Mouse (Mus musculus) neural tube, embryonic 15.5 days (tissue): ENCODE measurements at regions not wholly inside any gene's neighbourhood (a gene's known extent, or its start where the extent isn't known, plus 50 kb on each side); places are given as distances from the start of the nearest gene placed in this dataset.

Experiments
- ATAC-seq: fragments of 200-750 bp; cut with Nextera tagmentation; 2 replicates; pipeline ENCODE4 v1.8.0; 2017; ENCODE audit warnings: mild to moderate bottlenecking, moderate TSS enrichment, moderate library complexity; ENCODE audit not compliant: low FRiP score
- H3K27ac ChIP-seq: fragments of 300-500 bp; sonication (generic); replicated peaks from 2 replicates; pipeline ENCODE4 v1.5.1; 2015; ENCODE audit warnings: mild to moderate bottlenecking, inconsistent platforms
- H3K27me3 ChIP-seq: fragments of 300-500 bp; sonication (generic); replicated peaks from 2 replicates; pipeline ENCODE4 v1.6.1; 2015; ENCODE audit warnings: inconsistent platforms
- H3K36me3 ChIP-seq: fragments of 300-500 bp; sonication (generic); 2 replicates; pipeline ENCODE4 v1.6.1; 2015; ENCODE audit warnings: inconsistent platforms
- H3K4me1 ChIP-seq: fragments of 300-500 bp; sonication (generic); 2 replicates; pipeline ENCODE4 v1.6.1; 2015; ENCODE audit warnings: inconsistent platforms
- H3K4me2 ChIP-seq: fragments of 300-500 bp; sonication (generic); 2 replicates; pipeline ENCODE4 v1.6.1; 2015; ENCODE audit warnings: inconsistent platforms, mild to moderate bottlenecking, moderate library complexity
- H3K4me3 ChIP-seq: fragments of 300-500 bp; sonication (generic); replicated peaks from 2 replicates; pipeline ENCODE4 v1.5.1; 2015; ENCODE audit warnings: mild to moderate bottlenecking, inconsistent platforms
- H3K9ac ChIP-seq: fragments of 300-500 bp; sonication (generic); replicated peaks from 2 replicates; pipeline ENCODE4 v1.6.1; 2015; ENCODE audit warnings: mild to moderate bottlenecking, inconsistent platforms
- H3K9me3 ChIP-seq: fragments of 300-500 bp; sonication (generic); replicated peaks from 2 replicates; pipeline ENCODE4 v1.6.1; 2016; ENCODE audit warnings: inconsistent platforms
- WGBS: fragments of 180-500 bp; shearing (Covaris S2); methylation state at CpG from one replicate; pipeline ENCODE4 v1.1.7; 2015; ENCODE audit warnings: mixed read lengths; 5-methylcytosine and 5-hydroxymethylcytosine counted together

DNA sequence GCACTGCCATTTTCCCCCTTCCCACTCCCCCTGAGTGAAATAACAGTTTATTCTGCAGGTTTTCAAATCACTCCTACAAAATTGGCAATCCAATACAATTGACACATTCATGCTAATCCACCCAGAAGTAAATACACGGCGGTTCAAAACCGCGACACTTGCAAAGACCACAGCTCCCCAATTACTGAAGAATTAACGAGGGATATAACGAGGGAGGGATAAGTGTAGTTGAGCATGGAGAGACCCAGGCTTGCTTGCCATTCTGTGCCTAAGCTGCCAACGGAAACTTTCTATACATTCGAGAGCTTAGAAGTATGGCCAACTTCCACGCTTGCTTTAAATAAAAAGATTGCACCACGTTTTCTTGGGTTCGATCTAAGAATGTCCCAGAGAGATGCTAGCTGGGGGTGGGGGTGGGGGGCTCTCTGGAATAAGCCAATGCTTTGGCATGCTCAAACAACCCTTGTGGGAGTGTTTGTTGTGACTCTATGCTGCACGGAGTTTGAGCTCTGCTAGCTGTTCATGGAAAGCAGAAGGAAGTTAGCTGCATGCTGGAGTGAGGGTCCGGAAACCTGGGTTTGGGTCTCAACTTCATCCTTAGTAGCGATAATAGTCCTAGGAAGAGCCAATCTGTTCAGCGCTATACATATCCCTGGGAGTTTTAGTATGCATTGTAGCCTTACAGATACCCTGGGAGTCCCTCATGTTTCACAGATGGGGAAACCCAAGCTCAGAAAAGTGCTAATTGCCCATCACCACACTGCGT lies 98.9 kb upstream of the Nrbf2 start:
- no peak overlapping the region for H3K4me2 ChIP-seq
- WGBS = 78% methylated on average over 16 of the region's 16 CpGs
- no peaks in the 10 kb centered on the region for H3K36me3 ChIP-seq
- H3K4me1 ChIP-seq = no peaks in the 10 kb centered on the region
- no peaks in the 10 kb centered on the region for H3K27me3 ChIP-seq
- H3K27ac ChIP-seq = no peak overlapping the region
- no peak overlapping the region for H3K9ac ChIP-seq
- H3K9me3 ChIP-seq = no peaks in the 10 kb centered on the region
- no peak overlapping the region for H3K4me3 ChIP-seq
- ATAC-seq = no peak

DNA sequence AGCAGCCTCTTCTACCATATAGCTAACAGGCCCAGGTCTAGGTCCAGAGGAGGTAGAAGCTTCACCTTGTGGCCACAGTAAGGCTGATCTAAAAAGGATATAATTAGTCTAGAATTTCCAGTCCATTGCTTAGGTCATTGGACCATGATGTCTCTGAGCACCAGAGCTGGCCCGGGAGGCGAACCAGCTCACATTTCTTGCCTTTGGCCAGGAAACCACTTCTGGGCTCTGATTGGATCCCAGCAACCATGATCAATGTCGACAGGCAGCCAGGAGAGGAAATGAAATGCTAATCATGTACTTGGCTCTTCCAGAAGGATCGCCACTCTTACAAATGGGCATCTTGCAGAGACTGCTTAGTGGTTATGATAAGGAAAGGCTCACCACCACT lies 99.5 kb upstream of the Nrbf2 start:
- H3K9me3 ChIP-seq = no peaks in the 10 kb centered on the region
- H3K27ac ChIP-seq = no peak overlapping the region
- 72% methylated on average over 4 of the region's 4 CpGs for WGBS
- ATAC-seq = no peak
- H3K27me3 ChIP-seq = no peaks in the 10 kb centered on the region
- no peaks in the 10 kb centered on the region for H3K4me1 ChIP-seq
- no peak overlapping the region for H3K4me2 ChIP-seq
- no peak overlapping the region for H3K4me3 ChIP-seq
- no peaks in the 10 kb centered on the region for H3K36me3 ChIP-seq
- H3K9ac ChIP-seq = no peak overlapping the region

DNA sequence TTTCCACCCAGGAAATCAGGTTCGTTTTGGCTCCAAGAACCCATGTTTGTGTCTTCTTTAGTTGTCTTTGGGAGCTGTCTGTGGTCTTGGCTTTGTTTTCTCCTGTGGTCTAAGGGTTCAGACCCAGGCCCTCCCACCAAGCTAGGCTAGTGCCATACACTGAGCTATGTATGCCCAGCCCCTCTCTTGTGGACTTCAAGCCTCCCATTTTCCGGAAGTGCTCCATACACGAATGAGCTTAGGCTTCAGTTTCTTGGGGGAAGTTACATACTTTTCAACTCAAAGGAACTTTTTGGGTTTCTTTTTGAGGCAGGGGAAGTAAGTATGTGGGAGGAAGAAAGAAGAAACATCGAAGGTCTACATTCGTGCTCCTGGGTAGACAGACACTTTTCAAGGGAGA lies 100.9 kb upstream of the Nrbf2 start:
- H3K27ac ChIP-seq = no peak overlapping the region
- no peaks in the 10 kb centered on the region for H3K27me3 ChIP-seq
- WGBS = 88% methylated on average over 5 of the region's 5 CpGs
- H3K4me2 ChIP-seq = no peak overlapping the region
- H3K4me3 ChIP-seq = no peak overlapping the region
- H3K36me3 ChIP-seq = no peaks in the 10 kb centered on the region
- no peaks in the 10 kb centered on the region for H3K4me1 ChIP-seq
- H3K9ac ChIP-seq = no peak overlapping the region
- ATAC-seq = no peak
- H3K9me3 ChIP-seq = no peaks in the 10 kb centered on the region

DNA sequence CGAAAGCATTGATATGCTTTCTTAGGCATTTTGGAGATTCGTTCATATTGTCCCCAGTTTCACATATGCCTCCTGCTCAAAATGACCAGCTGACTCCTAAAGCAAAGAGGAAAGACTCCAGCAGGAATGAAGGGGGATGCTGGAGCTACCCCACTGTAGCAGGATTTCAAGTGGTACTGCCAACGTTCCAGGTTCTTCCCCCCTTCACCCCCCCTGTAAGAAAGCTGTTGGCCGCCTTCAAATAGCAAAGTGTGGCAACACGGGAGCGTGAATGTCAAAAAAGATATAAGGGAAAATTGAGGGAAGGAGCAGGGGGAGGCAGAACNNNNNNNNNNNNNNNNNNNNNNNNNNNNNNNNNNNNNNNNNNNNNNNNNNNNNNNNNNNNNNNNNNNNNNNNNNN lies 103.7 kb upstream of the Nrbf2 start:
- WGBS = 65% methylated on average over 6 of the region's 6 CpGs
- Histone ChIP-seq H3K4me1 (peaks cover 7% of the 10 kb centered on the region; the same call in 1 of the 2 replicates), H3K27me3 (no peaks in the 10 kb centered on the region), H3K4me3 (no peak overlapping the region), H3K36me3 (no peaks in the 10 kb centered on the region), H3K27ac (no peak overlapping the region), H3K9me3 (no peaks in the 10 kb centered on the region), H3K4me2 (no peak overlapping the region), H3K9ac (no peak overlapping the region)
- ATAC-seq = no peak

DNA sequence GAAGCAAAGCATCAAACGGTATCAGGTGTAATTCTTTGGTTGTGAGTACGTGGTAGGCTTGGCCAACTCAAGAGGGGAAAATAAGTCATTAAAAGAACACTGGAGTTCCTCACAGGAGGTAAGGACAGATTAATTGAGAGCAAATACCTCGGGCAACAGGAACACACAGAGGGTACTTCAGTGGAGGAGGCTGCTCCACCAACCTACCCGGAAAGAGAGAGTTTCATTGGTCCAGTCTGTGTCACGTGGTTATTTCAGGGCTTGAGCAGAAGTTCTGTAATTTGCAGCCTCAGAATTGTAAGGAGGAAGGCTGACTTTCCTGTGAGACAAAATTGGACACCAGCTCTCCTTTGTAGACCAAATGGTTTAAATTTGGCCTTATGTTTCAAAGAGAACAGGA lies 115.3 kb upstream of the Nrbf2 start:
- Histone ChIP-seq H3K4me2 (no peak overlapping the region), H3K27me3 (no peaks in the 10 kb centered on the region), H3K9ac (no peak overlapping the region), H3K4me3 (no peak overlapping the region), H3K9me3 (no peaks in the 10 kb centered on the region), H3K36me3 (no peaks in the 10 kb centered on the region), H3K27ac (no peak overlapping the region), H3K4me1 (no peaks in the 10 kb centered on the region)
- no peak for ATAC-seq
- WGBS = 72% methylated on average over 5 of the region's 5 CpGs

- Histone ChIP-seq H3K4me3 (no peak overlapping the region), H3K27me3 (no peaks in the 10 kb centered on the region), H3K9me3 (no peaks in the 10 kb centered on the region), H3K4me2 (no peak overlapping the region), H3K9ac (no peak overlapping the region), H3K27ac (no peak overlapping the region), H3K4me1 (no peaks in the 10 kb centered on the region), H3K36me3 (no peaks in the 10 kb centered on the region)
- ATAC-seq = no peak
- WGBS = 78% methylated on average over 6 of the region's 6 CpGs
These were observed 116.3 kb upstream of the Nrbf2 start for GRCm38 (mm10) chr10:67401409-67401808.

DNA sequence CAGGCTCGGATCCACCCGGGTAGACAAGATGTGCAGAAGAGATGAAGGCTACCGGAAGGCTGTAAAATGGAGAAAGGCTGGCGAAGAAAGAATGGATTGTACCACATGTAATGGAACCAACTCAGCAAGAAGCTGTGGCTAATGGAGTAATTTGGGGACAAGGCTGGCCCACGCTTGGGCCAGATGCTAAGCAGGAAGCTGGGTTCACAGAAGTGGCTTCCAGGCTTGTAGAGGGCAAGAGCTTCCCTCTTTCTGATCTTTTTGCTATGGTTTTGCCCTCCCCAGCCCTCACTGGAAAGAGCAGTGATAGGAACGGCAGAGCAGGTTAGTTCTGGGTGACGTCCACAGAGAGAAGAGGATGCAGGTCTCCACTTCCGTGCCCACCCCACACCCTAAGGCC lies 117.7 kb upstream of the Egr2 start:
- WGBS = 93% methylated on average over 8 of the region's 8 CpGs
- Histone ChIP-seq H3K4me3 (no peak overlapping the region), H3K4me2 (no peak overlapping the region), H3K9ac (no peak overlapping the region), H3K4me1 (no peaks in the 10 kb centered on the region), H3K27me3 (no peaks in the 10 kb centered on the region), H3K9me3 (no peaks in the 10 kb centered on the region), H3K36me3 (no peaks in the 10 kb centered on the region), H3K27ac (no peak overlapping the region)
- no peak for ATAC-seq

DNA sequence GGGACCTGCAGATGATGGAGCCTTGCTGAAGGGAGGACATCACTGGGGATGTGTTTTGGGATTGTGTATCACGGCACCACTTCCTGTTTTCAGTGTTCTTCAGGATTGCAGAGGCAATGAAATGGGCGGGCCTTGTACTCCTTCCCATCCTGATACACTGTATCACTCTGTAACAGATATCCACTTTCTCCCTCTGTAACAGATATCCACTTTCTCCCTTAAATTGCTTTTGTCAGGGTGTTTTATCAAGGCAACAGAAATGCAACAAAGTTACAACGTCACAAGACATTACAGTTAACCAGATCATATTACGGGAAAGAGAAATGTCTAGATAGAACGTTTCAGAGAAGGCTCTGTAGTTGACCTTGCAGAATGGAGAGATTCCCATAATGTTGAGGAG lies 114.5 kb upstream of the Egr2 start:
- H3K4me2 ChIP-seq = no peak overlapping the region
- H3K9ac ChIP-seq = no peak overlapping the region
- H3K4me1 ChIP-seq = no peaks in the 10 kb centered on the region
- no peaks in the 10 kb centered on the region for H3K9me3 ChIP-seq
- 91% methylated on average over 5 of the region's 5 CpGs for WGBS
- ATAC-seq = no peak
- H3K27me3 ChIP-seq = no peaks in the 10 kb centered on the region
- no peaks in the 10 kb centered on the region for H3K36me3 ChIP-seq
- H3K27ac ChIP-seq = no peak overlapping the region
- H3K4me3 ChIP-seq = no peak overlapping the region

DNA sequence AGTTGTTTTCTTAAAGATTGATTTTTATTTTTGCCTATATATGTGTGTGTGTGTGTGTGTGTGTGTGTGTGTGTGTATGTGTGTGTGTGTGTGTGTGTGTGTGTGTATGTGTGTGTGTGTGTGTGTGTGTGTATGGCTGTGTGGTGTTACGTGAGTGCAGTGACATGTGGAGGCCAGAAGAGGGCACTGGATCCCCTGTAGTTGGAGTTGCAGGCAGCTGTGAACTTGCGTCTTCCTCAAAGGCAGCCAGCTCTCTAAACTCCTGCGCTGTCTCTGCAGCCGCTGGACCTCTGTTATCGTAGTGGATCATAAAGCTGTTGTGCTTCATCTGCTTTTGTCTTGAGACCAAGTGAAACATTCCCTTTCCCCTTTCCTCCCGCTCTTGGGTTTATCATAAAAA lies 109.9 kb upstream of the Egr2 start:
- no peak overlapping the region for H3K9ac ChIP-seq
- no peak overlapping the region for H3K4me3 ChIP-seq
- H3K36me3 ChIP-seq = no peaks in the 10 kb centered on the region
- H3K4me2 ChIP-seq = no peak overlapping the region
- 98% methylated on average over 6 of the region's 6 CpGs for WGBS
- H3K4me1 ChIP-seq = no peaks in the 10 kb centered on the region
- ATAC-seq = no peak
- no peak overlapping the region for H3K27ac ChIP-seq
- H3K27me3 ChIP-seq = no peaks in the 10 kb centered on the region
- no peaks in the 10 kb centered on the region for H3K9me3 ChIP-seq

DNA sequence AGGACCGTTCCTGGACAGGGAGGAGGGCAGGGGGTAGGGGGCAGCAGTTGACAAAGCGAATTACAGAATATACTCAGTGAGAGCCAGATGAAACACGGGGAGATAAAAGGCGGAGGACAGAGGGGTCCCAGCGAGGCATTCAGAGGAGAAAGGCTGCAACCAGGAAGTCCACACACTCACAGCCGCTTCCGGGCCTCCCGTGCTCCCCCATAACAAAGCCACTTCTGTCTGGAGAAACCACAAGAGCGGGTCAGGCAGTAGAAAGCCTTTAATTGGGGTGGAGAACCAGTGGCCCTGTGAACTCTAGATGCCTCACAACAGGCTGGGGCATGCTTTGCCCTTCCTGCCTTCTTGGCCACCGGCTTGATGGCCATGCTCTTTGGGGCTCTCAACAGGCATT lies 108.1 kb upstream of the Egr2 start:
- no peak overlapping the region for H3K27ac ChIP-seq
- WGBS = 28% methylated on average over 10 of the region's 10 CpGs
- H3K4me2 ChIP-seq = no peak overlapping the region
- H3K27me3 ChIP-seq = no peaks in the 10 kb centered on the region
- no peaks in the 10 kb centered on the region for H3K4me1 ChIP-seq
- H3K4me3 ChIP-seq = no peak overlapping the region
- H3K36me3 ChIP-seq = no peaks in the 10 kb centered on the region
- ATAC-seq = no peak
- H3K9ac ChIP-seq = no peak overlapping the region
- no peaks in the 10 kb centered on the region for H3K9me3 ChIP-seq

DNA sequence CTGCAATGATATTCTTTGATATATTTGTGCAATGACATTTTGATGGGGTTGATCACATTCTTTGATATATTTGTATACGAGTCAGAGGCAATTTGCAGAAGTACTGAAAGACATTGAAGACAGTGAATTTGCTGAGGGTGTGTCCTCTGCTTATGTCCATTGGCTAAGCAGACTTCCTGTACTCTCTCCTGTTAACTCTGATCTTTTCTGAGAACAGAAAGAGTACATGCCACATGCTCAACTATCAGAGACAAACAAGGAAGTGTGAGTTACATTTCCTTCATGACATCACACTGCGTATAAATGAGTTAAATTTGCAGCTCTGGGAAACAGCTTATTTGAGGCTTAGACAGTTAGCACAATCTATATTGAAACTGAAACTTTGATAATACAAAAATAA lies 104.5 kb upstream of the Egr2 start:
- Histone ChIP-seq H3K4me2 (no peak overlapping the region), H3K36me3 (no peaks in the 10 kb centered on the region), H3K27me3 (no peaks in the 10 kb centered on the region), H3K27ac (no peak overlapping the region), H3K4me1 (no peaks in the 10 kb centered on the region), H3K4me3 (no peak overlapping the region), H3K9ac (no peak overlapping the region), H3K9me3 (no peaks in the 10 kb centered on the region)
- ATAC-seq = no peak
- 93% methylated on average over 2 of the region's 2 CpGs for WGBS

DNA sequence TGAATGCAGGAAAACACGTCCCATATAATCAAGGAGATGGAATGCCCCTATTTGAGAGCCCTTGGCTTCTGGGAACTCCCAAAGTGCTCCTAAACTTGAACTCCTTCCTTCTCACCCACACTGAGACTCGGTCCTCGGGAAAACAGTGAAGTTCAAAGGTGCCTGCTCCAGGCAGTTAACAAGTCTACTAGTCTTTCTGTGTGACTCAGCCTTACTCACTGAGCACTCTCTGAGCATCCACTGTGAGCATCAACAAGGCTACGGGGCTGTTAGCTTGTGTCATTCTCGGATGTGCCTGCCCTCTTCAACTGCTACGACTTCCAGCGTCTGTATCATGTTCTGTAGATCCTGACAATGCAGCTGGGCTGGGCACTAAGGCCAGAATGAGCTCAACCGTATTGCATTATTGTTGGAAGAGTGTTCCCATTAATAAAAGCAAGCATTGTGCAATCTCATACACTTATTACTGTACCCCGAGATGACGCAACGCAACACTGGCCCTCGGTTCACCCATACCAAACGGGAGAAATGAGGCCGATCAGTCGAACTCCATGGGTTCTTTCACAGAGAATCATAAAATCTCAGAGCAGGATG lies 96.1 kb upstream of the Egr2 start:
- WGBS = 91% methylated on average over 15 of the region's 15 CpGs
- Histone ChIP-seq H3K9me3 (no peaks in the 10 kb centered on the region), H3K36me3 (no peaks in the 10 kb centered on the region), H3K4me2 (no peak overlapping the region), H3K27me3 (no peaks in the 10 kb centered on the region), H3K27ac (no peak overlapping the region), H3K4me3 (no peak overlapping the region), H3K4me1 (no peaks in the 10 kb centered on the region), H3K9ac (no peak overlapping the region)
- no peak for ATAC-seq
